Mouse (Mus musculus): ENCODE results near the gene Efna2. TPM values are rescaled to one million over a fixed set of nuclear protein-coding genes. Genes with fewer than 3 reads are reported as not detected.

Gene Efna2
- polyA plus RNA-seq, 1 experiment from 2014 or later: 47.9 TPM

DNA sequence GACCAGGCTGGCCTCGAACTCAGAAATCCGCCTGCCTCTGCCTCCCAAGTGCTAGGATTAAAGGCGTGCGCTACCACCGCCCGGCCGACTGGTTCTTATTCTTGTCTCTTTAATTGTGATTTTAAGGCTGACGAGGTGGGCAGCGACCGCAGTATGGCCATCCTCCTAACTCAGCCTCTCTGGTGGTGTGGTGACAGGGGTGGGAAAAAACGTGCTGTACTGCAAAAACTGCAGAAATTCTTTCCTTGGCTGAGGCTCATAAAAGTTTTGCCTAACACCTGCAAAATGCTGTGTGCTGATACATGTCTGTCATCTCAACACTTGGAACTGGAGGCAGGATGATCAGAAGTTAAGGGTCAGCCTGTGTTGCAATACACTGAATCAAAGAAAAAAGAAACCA, 5.9 kb upstream of the Efna2 start:
- WGBS: 9% methylated on average over 11 of the region's 11 CpGs
- no peaks in the 10 kb centered on the region for H3K27me3 ChIP-seq (replicated peaks)
- H3K27ac ChIP-seq: no peak overlapping the region
- peak overlapping the region; percentile 45; the same call in 1 of the 2 replicates for H3K9ac ChIP-seq
- H3K4me3 ChIP-seq: peak overlapping the region; percentile 19
- H3K9me3 ChIP-seq: no peaks in the 10 kb centered on the region
- no peak for ATAC-seq (ENCODE audit: low FRiP score, low read depth)
- H3K36me3 ChIP-seq: peaks cover 33% of the 10 kb centered on the region
- peaks cover 43% of the 10 kb centered on the region for H3K4me1 ChIP-seq
- H3K4me2 ChIP-seq (replicated peaks): peak overlapping the region; percentile 73

DNA sequence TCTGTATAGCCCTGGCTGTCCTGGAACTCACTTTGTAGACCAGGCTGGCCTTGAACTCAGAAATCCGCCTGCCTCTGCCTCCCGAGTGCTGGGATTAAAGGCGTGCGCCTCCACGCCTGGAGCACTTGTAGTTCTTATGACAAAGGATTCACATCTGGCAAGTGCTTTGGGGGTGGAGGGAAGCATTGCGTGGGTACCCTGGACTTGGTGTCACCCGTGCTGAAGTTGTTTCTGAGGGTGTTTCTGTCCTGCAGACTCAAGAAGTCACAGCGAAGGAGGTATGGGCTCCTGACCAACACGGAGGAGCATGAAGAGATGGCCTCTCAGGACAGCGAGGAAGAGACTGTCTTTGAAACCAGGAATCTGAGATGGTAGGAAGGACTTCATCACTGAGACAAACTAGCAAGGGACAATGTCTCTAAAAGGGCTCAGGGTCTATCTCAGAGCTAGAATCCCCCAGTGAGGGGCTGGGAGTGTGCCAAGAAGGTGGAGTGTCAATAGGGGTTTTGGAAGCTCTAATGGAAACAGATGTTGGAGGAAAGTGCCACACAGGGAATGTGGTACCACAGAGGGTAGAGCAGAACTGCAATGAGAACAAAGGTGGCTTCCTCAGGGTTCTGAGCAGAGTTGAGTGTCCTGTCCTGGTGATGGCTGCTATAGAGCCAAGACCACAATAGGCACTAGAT, 5.2 kb upstream of the Efna2 start:
- ATAC-seq (ENCODE audit: low FRiP score, low read depth): no peak
- Histone ChIP-seq H3K4me2 (replicated peaks) (no peak overlapping the region), H3K36me3 (peaks cover 31% of the 10 kb centered on the region), H3K9me3 (no peaks in the 10 kb centered on the region), H3K4me1 (peaks cover 36% of the 10 kb centered on the region), H3K27me3 (replicated peaks) (no peaks in the 10 kb centered on the region), H3K27ac (no peak overlapping the region), H3K9ac (no peak overlapping the region), H3K4me3 (no peak overlapping the region)
- 88% methylated on average over 10 of the region's 10 CpGs for WGBS

DNA sequence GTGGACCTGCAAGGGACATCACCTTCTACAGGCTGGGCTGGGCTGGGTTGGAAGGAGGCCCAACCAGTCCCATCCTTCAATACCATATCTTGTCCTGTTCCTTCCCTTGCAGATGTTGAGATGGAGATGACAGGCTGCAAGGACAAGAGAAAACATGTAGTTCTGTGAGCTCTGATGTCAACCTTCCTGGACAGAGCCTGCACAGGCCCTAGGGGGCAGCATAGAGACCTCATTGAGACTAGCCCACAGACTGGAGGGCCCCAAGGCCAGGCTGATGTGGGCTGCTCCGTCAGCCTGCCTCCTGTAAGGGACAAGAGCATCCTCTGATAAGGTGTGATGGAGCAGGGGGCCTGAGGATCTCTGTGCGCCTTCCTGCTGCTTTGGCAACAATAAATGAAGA, 4.6 kb upstream of the Efna2 start:
- WGBS: 62% methylated on average over 2 of the region's 2 CpGs
- H3K27me3 ChIP-seq (replicated peaks): no peaks in the 10 kb centered on the region
- H3K9me3 ChIP-seq: no peaks in the 10 kb centered on the region
- no peak overlapping the region for H3K4me3 ChIP-seq
- H3K4me1 ChIP-seq: peaks cover 33% of the 10 kb centered on the region
- no peak overlapping the region for H3K4me2 ChIP-seq (replicated peaks)
- H3K9ac ChIP-seq: no peak overlapping the region
- H3K27ac ChIP-seq: no peak overlapping the region
- H3K36me3 ChIP-seq: peaks cover 26% of the 10 kb centered on the region
- ATAC-seq (ENCODE audit: low FRiP score, low read depth): no peak

DNA sequence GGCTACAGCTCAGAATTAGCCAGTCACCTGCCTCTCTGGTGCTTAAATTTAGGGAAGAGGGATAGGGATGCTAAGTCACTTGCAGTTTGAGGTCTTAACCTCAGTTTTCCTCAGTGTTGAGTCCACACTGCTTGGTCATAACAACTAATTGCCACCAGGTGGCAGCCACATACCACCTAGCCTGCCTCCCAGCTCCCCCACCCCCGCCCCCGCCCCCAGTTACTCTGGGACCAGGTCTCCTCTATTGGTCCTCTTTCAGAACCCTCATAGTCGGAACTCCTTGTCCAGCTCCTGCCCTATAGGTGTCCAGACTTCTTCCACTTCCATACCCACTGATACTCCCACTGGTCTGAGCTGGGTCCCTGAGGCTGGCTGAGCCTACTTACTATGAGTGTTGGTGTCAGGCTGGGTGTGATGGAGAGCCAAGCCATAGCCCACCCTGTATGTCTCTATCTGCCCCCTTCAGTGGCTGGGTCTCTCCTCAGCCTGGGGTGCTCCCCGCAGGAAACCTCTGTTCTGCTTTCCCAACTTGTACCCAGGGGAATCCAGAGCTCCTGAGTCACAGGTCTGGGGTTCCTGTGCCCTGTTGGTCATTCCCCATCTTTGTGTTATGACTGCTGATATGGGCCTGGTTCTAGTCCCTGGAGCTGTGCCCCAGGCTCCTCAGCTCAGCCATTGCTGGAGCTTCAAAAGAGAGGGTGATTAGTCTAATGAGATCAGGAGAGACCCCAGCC, 3.6 kb upstream of the Efna2 start:
- Histone ChIP-seq H3K27ac (no peak overlapping the region), H3K36me3 (peaks cover 16% of the 10 kb centered on the region), H3K4me2 (replicated peaks) (no peak overlapping the region), H3K4me1 (peaks cover 35% of the 10 kb centered on the region), H3K4me3 (no peak overlapping the region), H3K9me3 (no peaks in the 10 kb centered on the region), H3K9ac (0 out of 2 replicates have a peak overlapping the region, but pooled peaks have one; percentile 30), H3K27me3 (replicated peaks) (no peaks in the 10 kb centered on the region)
- WGBS: 26% methylated on average over 4 of the region's 4 CpGs
- ATAC-seq (ENCODE audit: low FRiP score, low read depth): 0 out of 2 replicates have a peak, but pooled peaks have one; percentile 4

DNA sequence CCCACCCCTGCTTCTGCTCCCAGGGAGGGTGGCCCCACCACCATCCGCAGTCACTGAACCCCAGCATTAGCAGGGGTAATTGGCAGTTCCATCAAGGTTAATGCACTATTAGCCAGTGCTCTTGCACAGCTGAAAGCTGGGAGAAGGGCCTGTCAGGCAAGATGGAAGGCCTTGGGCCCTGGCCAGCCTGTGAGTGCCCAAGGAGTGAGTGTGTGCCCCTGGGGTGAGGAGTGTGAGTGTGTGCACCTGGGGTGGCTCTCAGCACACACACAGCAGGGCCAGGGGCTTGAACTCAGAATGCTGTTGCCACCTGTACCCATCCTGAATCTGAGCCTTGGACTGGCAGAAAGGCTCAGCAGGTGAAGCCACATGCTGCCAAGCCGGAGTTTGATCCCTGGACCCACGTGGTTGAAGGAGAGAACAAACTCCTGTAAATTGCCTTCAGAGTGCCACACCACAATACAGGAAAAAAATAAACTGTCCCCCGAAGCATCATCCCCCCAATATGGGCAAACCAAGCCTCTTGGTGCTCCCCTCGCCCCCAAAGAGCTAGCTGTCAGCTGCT, 2.9 kb upstream of the Efna2 start:
- Histone ChIP-seq H3K9ac (0 out of 2 replicates have a peak overlapping the region, but pooled peaks have one; percentile 30), H3K4me1 (peaks cover 40% of the 10 kb centered on the region), H3K4me3 (no peak overlapping the region), H3K27me3 (replicated peaks) (no peaks in the 10 kb centered on the region), H3K9me3 (no peaks in the 10 kb centered on the region), H3K36me3 (peaks cover 10% of the 10 kb centered on the region), H3K4me2 (replicated peaks) (no peak overlapping the region), H3K27ac (no peak overlapping the region)
- ATAC-seq (ENCODE audit: low FRiP score, low read depth): no peak
- 79% methylated on average over 5 of the region's 5 CpGs for WGBS

DNA sequence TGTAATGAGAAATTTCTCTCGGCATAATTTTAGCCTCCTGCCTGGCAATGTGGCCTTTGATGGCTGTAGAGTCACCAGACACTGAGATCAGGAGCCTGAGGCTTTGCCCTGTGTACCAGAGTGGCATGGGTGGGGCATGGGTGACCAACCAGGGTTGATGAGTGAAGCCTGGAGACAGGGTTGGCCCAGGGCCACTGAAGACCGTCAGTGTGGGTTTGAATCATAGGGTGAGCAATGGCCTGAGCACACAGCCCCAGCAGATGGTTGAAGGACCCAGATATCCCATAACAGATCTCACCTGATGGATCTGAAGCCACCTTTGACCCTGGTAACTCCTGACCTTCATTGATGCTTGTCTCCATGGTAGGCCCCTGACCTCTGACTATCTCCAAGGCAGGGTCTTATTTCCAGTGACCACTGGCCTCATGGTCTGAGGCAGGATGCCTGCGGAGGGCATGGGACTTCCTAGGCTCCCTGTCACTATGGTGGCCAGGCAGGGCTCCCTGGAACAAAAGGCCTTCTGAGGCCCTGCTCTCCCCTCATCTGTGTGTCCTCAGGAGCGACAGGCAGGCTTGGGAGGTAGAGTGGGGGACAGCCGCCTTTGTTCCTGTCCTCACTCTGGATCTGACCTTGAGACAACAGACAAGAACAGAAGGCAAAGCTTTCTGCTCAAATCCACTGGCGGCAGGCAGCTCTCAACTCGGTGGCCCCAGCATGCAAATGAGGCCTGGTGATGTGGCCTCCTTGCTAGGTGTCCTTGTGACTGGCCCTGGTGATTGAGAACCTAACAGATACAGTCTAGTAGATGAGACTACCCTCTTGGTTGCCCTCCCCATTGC, 1.6 kb upstream of the Efna2 start:
- Histone ChIP-seq H3K4me1 (peaks cover 35% of the 10 kb centered on the region), H3K9me3 (no peaks in the 10 kb centered on the region), H3K9ac (0 out of 2 replicates have a peak overlapping the region, but pooled peaks have one; percentile 10), H3K4me3 (no peak overlapping the region), H3K4me2 (replicated peaks) (no peak overlapping the region), H3K27me3 (replicated peaks) (no peaks in the 10 kb centered on the region), H3K27ac (no peak overlapping the region), H3K36me3 (peaks cover 7% of the 10 kb centered on the region; the same call in 1 of the 2 replicates)
- ATAC-seq (ENCODE audit: low FRiP score, low read depth): no peak
- 62% methylated on average over 7 of the region's 7 CpGs for WGBS

DNA sequence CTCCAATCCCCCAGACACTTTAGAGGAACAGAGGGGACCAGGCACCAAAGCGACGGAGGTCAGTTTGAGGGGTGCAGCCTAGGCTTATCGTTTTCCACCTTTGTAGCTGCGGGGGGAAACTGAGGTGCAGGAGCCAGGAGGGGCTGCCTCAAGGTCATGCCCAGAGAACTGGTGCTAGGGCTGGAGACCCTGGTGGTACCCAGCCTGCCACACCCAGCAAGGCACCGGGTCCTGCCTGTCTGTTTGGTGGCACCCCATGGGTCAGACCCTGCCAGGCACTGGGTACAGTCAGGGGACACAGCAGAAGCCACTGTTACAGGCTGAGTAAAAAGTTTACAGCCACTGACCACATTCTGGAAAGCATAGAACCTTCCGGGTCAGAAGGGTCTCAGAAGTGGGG, 1.0 kb downstream of the Efna2 start:
- H3K9me3 ChIP-seq: no peaks in the 10 kb centered on the region
- H3K4me1 ChIP-seq: peaks cover 31% of the 10 kb centered on the region
- ATAC-seq (ENCODE audit: low FRiP score, low read depth): no peak
- 43% methylated on average over 6 of the region's 6 CpGs for WGBS
- H3K9ac ChIP-seq: peak overlapping the region; percentile 88
- peaks cover 11% of the 10 kb centered on the region for H3K36me3 ChIP-seq
- H3K4me2 ChIP-seq (replicated peaks): peak overlapping the region; percentile 90
- no peak overlapping the region for H3K27ac ChIP-seq
- H3K27me3 ChIP-seq (replicated peaks): no peaks in the 10 kb centered on the region
- peak overlapping the region; percentile 76 for H3K4me3 ChIP-seq

DNA sequence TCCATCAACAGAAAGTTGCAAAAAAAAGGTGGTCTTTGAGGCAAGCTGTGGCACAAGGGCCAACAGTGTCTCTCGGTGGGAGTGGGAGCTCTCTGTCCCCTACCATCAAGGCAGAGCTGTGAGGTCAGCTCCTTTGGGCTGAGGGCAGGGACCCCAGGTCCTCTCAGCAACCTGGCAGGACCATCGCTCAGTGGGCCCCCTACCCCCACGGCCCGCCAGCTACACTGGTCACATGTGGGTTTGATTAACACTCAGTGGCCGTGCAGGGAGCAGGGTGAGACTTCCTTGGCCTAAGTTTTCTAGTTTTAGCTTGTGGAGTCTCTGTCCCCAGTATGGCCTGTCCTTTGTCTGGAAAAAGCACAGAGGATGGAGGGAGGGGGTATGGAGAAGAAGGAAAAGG, 1.5 kb downstream of the Efna2 start:
- Histone ChIP-seq H3K27me3 (replicated peaks) (no peaks in the 10 kb centered on the region), H3K4me2 (replicated peaks) (peak overlapping the region; percentile 90), H3K9ac (peak overlapping the region; percentile 88), H3K27ac (no peak overlapping the region), H3K4me1 (peaks cover 31% of the 10 kb centered on the region), H3K4me3 (peak overlapping the region; percentile 76), H3K36me3 (peaks cover 11% of the 10 kb centered on the region), H3K9me3 (no peaks in the 10 kb centered on the region)
- ATAC-seq (ENCODE audit: low FRiP score, low read depth): no peak
- 50% methylated on average over 5 of the region's 5 CpGs for WGBS

DNA sequence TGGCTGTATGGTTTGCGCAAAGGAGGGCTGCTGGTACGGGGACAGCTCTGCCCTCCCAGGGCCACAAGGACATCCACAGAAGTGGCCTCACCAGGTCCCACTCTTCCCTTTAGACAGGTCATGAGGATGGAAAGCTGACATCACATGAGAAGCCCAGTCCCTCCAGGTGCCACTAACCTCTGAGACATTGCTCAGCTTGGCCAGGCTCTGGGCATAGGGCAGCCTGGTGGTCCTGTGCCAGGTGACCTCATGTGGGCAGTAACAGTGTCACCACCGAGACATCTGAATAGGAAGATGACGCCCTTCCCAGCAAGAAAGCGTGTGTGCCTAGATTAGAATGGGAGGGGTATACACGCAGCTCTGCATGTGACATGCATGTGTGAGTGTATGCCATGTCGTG, 3.3 kb downstream of the Efna2 start:
- WGBS: 94% methylated on average over 7 of the region's 7 CpGs
- Histone ChIP-seq H3K27me3 (replicated peaks) (no peaks in the 10 kb centered on the region), H3K36me3 (peaks cover 20% of the 10 kb centered on the region), H3K27ac (no peak overlapping the region), H3K9me3 (no peaks in the 10 kb centered on the region), H3K4me2 (replicated peaks) (peak overlapping the region; percentile 90), H3K4me3 (no peak overlapping the region), H3K4me1 (peaks cover 30% of the 10 kb centered on the region), H3K9ac (no peak overlapping the region)
- no peak for ATAC-seq (ENCODE audit: low FRiP score, low read depth)

DNA sequence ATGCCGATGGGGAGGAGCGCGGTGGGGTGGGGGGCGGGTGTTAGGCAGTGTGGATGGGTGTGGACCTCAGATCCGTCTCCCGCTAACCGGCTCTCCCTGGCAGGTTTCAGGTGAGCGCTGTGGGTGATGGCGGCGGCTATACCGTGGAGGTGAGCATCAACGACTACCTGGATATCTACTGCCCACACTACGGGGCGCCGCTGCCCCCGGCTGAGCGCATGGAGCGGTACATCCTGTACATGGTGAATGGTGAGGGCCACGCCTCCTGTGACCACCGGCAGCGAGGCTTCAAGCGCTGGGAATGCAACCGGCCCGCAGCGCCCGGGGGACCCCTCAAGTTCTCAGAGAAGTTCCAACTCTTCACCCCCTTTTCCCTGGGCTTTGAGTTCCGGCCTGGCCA, 7.4 kb downstream of the Efna2 start:
- Histone ChIP-seq H3K9ac (no peak overlapping the region), H3K9me3 (no peaks in the 10 kb centered on the region), H3K27ac (no peak overlapping the region), H3K4me1 (peaks cover 29% of the 10 kb centered on the region), H3K36me3 (peaks cover 37% of the 10 kb centered on the region), H3K4me3 (no peak overlapping the region), H3K27me3 (replicated peaks) (peaks cover 4% of the 10 kb centered on the region; the same call in 1 of the 2 replicates), H3K4me2 (replicated peaks) (no peak overlapping the region)
- no peak for ATAC-seq (ENCODE audit: low FRiP score, low read depth)
- 24% methylated on average over 27 of the region's 27 CpGs for WGBS

DNA sequence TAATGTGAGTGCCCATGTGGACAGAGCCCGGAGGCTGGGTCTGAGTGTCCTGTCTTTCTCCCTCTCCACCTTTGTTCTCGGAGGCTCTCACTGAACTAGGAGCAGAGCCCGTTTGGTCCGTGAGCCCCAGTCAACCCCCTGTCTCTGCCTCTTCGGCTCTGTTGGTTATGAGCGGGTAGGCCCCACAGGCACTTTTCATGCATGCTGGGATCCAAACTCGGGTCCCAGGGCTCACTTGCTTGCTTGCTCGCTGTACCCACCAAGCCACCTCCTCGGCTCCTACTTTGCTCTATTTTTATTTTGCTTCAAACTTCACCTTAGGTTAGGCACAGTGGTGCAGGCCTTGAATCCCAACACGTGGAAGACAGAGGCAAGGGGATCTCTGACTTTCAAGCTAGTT, 8.5 kb downstream of the Efna2 start:
- Histone ChIP-seq H3K27ac (no peak overlapping the region), H3K27me3 (replicated peaks) (peaks cover 4% of the 10 kb centered on the region; the same call in 1 of the 2 replicates), H3K9me3 (no peaks in the 10 kb centered on the region), H3K36me3 (peaks cover 29% of the 10 kb centered on the region), H3K4me1 (peaks cover 23% of the 10 kb centered on the region), H3K4me3 (no peak overlapping the region), H3K9ac (no peak overlapping the region), H3K4me2 (replicated peaks) (no peak overlapping the region)
- 89% methylated on average over 10 of the region's 10 CpGs for WGBS
- no peak for ATAC-seq (ENCODE audit: low FRiP score, low read depth)
